Mouse (Mus musculus) forebrain, embryonic 11.5 days (tissue): ENCODE data around the gene Mbd3. TPM values are rescaled to one million over a fixed set of nuclear protein-coding genes. Genes with fewer than 3 reads are reported as not detected.

Experiments used
- ATAC-seq: fragments of 200-750 bp; cut with Nextera tagmentation; replicated peaks from 2 replicates; pipeline ENCODE4 v1.8.0; 2017; ENCODE audit warnings: moderate TSS enrichment; ENCODE audit not compliant: low FRiP score
- DNase-seq: peaks from one replicate; pipeline ENCODE4 v3.0.0-alpha.2; 2017; ENCODE audit warnings: low spot score
- H3K27ac ChIP-seq: fragments of 300-500 bp; sonication (generic); 2 replicates; pipeline ENCODE4 v1.5.1; 2014; ENCODE audit warnings: low read depth, low read length
- H3K27me3 ChIP-seq: fragments of 300-500 bp; sonication (generic); 2 replicates; pipeline ENCODE4 v1.6.1; 2014; ENCODE audit warnings: mild to moderate bottlenecking, low read length, mixed read lengths; ENCODE audit not compliant: control insufficient read depth, insufficient read depth
- H3K36me3 ChIP-seq: fragments of 300-500 bp; sonication (generic); 2 replicates; pipeline ENCODE4 v1.6.1; 2014; ENCODE audit warnings: mild to moderate bottlenecking, low read length, moderate library complexity, mixed read lengths; ENCODE audit not compliant: control insufficient read depth, insufficient read depth
- H3K4me1 ChIP-seq: fragments of 300-500 bp; sonication (generic); replicated peaks from 2 replicates; pipeline ENCODE4 v1.6.1; 2014; ENCODE audit warnings: low read length, mixed read lengths; ENCODE audit not compliant: control insufficient read depth, insufficient read depth
- H3K4me2 ChIP-seq: fragments of 300-500 bp; sonication (generic); 2 replicates; pipeline ENCODE4 v1.6.1; 2014; ENCODE audit warnings: low read depth, mild to moderate bottlenecking, low read length, moderate library complexity, mixed read lengths; ENCODE audit not compliant: severe bottlenecking
- H3K4me3 ChIP-seq: fragments of 300-500 bp; sonication (generic); 2 replicates; pipeline ENCODE4 v1.5.1; 2014; ENCODE audit warnings: low read depth, low read length
- H3K9ac ChIP-seq: fragments of 300-500 bp; sonication (generic); 2 replicates; pipeline ENCODE4 v1.6.1; 2014; ENCODE audit warnings: low read length
- H3K9me3 ChIP-seq: fragments of 300-500 bp; sonication (generic); 2 replicates; pipeline ENCODE4 v1.6.1; 2016; ENCODE audit warnings: low read length, mixed read lengths; ENCODE audit not compliant: control insufficient read depth
- WGBS: fragments of 180-500 bp; shearing (Covaris S2); extraction: QIAGEN DNeasy Blood & Tissue Kit; methylation state at CpG from one replicate; pipeline ENCODE4 v1.1.7; 2014; 5-methylcytosine and 5-hydroxymethylcytosine counted together
- polyA plus RNA-seq: library from polyadenylated mRNA; unstranded; fragments of >200 nt; fragmentation: Nextera tagmentation; extraction: Ambion mirVana; gene quantifications from 2 replicates; pipeline ENCODE4 v1.2.1, GENCODE M21; 2014

Gene Mbd3
- polyA plus RNA-seq, 1 experiment from 2014 or later = 276 TPM

DNA sequence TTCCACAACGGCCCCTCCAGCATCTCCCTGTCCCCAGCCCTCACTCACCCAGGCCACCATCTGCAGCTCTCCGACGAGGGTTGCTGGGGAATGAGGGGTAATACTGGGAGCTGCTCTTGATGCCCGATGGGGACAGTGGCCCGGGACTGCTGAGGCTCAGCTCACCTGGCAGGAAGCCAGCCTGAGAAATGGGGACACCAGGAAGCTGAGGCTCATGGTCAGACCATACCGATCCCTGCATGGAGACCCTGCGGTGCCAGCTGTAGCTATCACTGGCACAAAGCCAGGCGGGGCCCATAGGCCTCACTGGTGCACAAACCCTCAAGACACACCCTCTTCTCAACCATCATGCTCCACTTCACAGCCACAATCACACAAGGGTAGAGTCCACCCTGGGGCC is 20.1 kb upstream of the Mbd3 start:
- no peak for ATAC-seq
- H3K36me3 ChIP-seq = peaks cover 47% of the 10 kb centered on the region
- H3K9me3 ChIP-seq = no peaks in the 10 kb centered on the region
- no peaks in the 10 kb centered on the region; the same call in 1 of the 2 replicates for H3K4me1 ChIP-seq
- H3K27ac ChIP-seq = no peak overlapping the region
- DNase-seq = no peak
- no peak overlapping the region for H3K4me2 ChIP-seq
- H3K27me3 ChIP-seq = no peaks in the 10 kb centered on the region
- 96% methylated on average over 8 of the region's 8 CpGs for WGBS
- H3K4me3 ChIP-seq = no peak overlapping the region
- H3K9ac ChIP-seq = no peak overlapping the region

DNA sequence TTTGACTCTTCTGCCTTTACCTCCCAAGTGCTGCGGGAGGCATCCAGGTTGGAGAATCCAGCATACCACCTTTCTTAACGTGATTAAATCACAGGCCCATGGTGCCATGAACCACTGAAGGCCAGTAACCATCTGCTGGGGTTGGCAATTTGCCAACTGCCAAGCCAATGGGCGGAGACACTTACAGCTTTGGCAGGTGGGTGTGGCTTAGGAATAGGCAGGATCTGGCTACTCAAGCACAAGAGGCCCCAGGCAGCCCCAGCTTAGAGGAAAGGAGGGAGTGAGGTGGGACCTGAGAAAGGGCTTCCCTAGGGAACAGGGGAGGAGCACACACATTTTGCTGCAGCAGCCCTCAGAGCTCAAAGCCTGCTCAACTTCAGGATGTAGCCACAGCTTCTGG is 19.0 kb upstream of the Mbd3 start:
- WGBS = 81% methylated on average over 3 of the region's 3 CpGs
- Histone ChIP-seq H3K27ac (no peak overlapping the region), H3K36me3 (peaks cover 50% of the 10 kb centered on the region), H3K4me1 (no peaks in the 10 kb centered on the region; the same call in 1 of the 2 replicates), H3K9ac (no peak overlapping the region), H3K27me3 (no peaks in the 10 kb centered on the region), H3K9me3 (no peaks in the 10 kb centered on the region), H3K4me2 (no peak overlapping the region), H3K4me3 (no peak overlapping the region)
- peak; percentile 76 for DNase-seq
- peak; percentile 32; the same call in 1 of the 2 replicates for ATAC-seq

DNA sequence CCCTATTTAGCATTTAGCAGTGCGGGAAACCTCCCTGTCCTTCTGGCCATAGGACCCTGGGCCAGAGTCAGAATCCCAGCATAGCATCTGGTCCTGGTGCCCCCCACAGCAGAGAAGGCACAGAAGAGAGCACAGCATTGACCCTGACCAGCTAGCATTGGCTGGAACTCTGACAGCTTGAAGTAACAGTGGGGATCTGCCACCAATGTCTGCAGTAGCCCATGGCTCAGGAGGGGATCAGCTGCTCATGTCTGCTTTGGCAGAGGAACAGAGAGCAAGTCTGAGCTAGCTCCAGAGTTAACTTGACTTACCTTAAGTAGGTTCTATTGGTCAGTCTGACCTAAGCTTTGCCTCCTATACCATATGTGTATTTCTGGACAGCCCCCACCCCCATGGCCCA is 18.5 kb upstream of the Mbd3 start:
- no peak overlapping the region for H3K4me3 ChIP-seq
- H3K4me2 ChIP-seq = no peak overlapping the region
- 0 out of 2 replicates have a peak, but pooled peaks have one; percentile 3 for ATAC-seq
- no peak overlapping the region for H3K27ac ChIP-seq
- peaks cover 50% of the 10 kb centered on the region for H3K36me3 ChIP-seq
- H3K9ac ChIP-seq = no peak overlapping the region
- H3K27me3 ChIP-seq = no peaks in the 10 kb centered on the region
- H3K4me1 ChIP-seq = no peaks in the 10 kb centered on the region; the same call in 1 of the 2 replicates
- 96% methylated on average over 1 of the region's 1 CpGs for WGBS
- DNase-seq = no peak
- H3K9me3 ChIP-seq = no peaks in the 10 kb centered on the region

GRCm38 (mm10) chr10:80417371-80417770 is 18.0 kb upstream of the Mbd3 start:
- H3K4me2 ChIP-seq = no peak overlapping the region
- ATAC-seq = no peak
- 88% methylated on average over 10 of the region's 10 CpGs for WGBS
- H3K36me3 ChIP-seq = peaks cover 54% of the 10 kb centered on the region
- DNase-seq = no peak
- H3K4me1 ChIP-seq = no peaks in the 10 kb centered on the region; the same call in 1 of the 2 replicates
- H3K9ac ChIP-seq = no peak overlapping the region
- H3K27ac ChIP-seq = no peak overlapping the region
- H3K27me3 ChIP-seq = no peaks in the 10 kb centered on the region
- H3K4me3 ChIP-seq = no peak overlapping the region
- no peaks in the 10 kb centered on the region for H3K9me3 ChIP-seq

- WGBS = 88% methylated on average over 7 of the region's 7 CpGs
- H3K4me2 ChIP-seq = no peak overlapping the region
- H3K9me3 ChIP-seq = no peaks in the 10 kb centered on the region
- H3K4me3 ChIP-seq = no peak overlapping the region
- no peak overlapping the region for H3K9ac ChIP-seq
- peaks cover 54% of the 10 kb centered on the region for H3K36me3 ChIP-seq
- no peak for ATAC-seq
- H3K4me1 ChIP-seq = no peaks in the 10 kb centered on the region; the same call in 1 of the 2 replicates
- no peaks in the 10 kb centered on the region for H3K27me3 ChIP-seq
- no peak for DNase-seq
- H3K27ac ChIP-seq = no peak overlapping the region
These were observed 16.2 kb upstream of the Mbd3 start for GRCm38 (mm10) chr10:80415566-80415965.

- Histone ChIP-seq H3K36me3 (peaks cover 41% of the 10 kb centered on the region), H3K27me3 (no peaks in the 10 kb centered on the region), H3K4me3 (no peak overlapping the region), H3K4me2 (no peak overlapping the region), H3K4me1 (no peaks in the 10 kb centered on the region; the same call in 1 of the 2 replicates), H3K9ac (no peak overlapping the region), H3K27ac (no peak overlapping the region), H3K9me3 (no peaks in the 10 kb centered on the region)
- no peak for ATAC-seq
- no peak for DNase-seq
- 90% methylated on average over 44 of the region's 44 CpGs for WGBS
These were observed 13.5 kb upstream of the Mbd3 start for GRCm38 (mm10) chr10:80412656-80413541.

GRCm38 (mm10) chr10:80407924-80408323 is 8.6 kb upstream of the Mbd3 start:
- no peak overlapping the region for H3K9ac ChIP-seq
- H3K4me2 ChIP-seq = no peak overlapping the region
- H3K36me3 ChIP-seq = peaks cover 20% of the 10 kb centered on the region
- WGBS = 54% methylated on average over 4 of the region's 4 CpGs
- ATAC-seq (no peak), DNase-seq (no peak)
- H3K4me1 ChIP-seq = peaks cover 15% of the 10 kb centered on the region
- H3K27me3 ChIP-seq = no peaks in the 10 kb centered on the region
- H3K4me3 ChIP-seq = no peak overlapping the region
- no peak overlapping the region for H3K27ac ChIP-seq
- peaks cover 3% of the 10 kb centered on the region; the same call in 1 of the 2 replicates for H3K9me3 ChIP-seq

DNA sequence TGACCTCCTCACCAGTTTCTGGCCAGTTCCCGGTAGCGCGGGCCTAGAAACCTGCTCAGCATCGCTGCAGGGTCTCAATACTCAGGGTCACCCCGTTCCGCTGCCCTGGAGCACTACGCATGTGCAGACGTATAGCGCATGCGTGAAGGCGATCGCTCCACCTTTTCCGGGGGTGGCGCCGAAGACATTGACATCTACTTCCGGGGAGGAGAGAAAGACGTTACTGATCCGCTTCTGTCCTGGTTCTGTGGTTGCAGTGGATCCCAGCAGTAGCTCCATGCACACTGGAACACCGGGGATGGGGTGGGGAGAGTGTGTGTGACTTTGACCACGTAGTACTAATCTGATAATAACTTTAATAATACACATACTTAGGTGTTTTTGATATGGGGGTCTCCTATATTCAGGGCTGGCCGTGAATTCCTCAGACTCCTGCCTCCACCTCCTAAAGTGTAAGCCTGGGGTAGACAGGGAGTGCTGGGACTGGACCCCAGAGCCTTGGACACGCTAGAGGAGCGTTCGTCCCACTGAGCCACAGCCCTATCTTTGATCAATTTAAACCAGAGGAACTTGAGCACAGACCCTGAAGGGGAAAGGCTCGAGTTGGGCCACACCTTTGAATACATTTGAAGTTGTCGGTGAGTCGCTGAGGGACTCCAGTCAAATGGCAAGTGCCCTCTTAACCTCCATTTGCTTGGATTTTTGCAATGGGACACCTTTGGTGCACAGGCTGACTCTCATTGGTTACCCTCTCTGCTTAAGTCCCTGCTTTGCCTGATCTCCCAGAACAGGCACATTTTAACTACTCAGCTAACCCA is 7.5 kb upstream of the Mbd3 start, which contains the start of gene Uqcr11:
TSS of gene Uqcr11 (minus strand) at position 147 of the 818 bp plus-strand sequence.
- peak within 1 kb of the TSS; percentile 64; the same call in 1 of the 2 replicates for H3K27ac ChIP-seq
- no peaks in the 10 kb centered on the region for H3K27me3 ChIP-seq
- peaks cover 15% of the 10 kb centered on the region for H3K4me1 ChIP-seq
- peaks cover 3% of the 10 kb centered on the region; the same call in 1 of the 2 replicates for H3K9me3 ChIP-seq
- peaks cover 12% of the 10 kb centered on the region for H3K36me3 ChIP-seq
- ATAC-seq (peak; percentile 72), DNase-seq (peak; percentile 93)
- 2% methylated on average over 27 of the region's 27 CpGs for whole genome bisulfite sequencing
- peak within 1 kb of the TSS; percentile 84 for H3K9ac ChIP-seq
- peak within 1 kb of the TSS; percentile 65 for H3K4me2 ChIP-seq
- peak within 1 kb of the TSS; percentile 81 for H3K4me3 ChIP-seq
